Mouse (Mus musculus): Measurements from ENCODE around the gene Gm3667. TPM values are rescaled to one million over a fixed set of nuclear protein-coding genes. Genes with fewer than 3 reads are reported as not detected.
"Not testable (repeated sequence)": the region's sequence is repeated elsewhere in the genome, so short reads cannot be mapped to it uniquely, and the experiment has no call there.

Gm3667 gene
- polyA plus RNA-seq (2015; fragmentation: Nextera tagmentation; extraction: Ambion mirVana): 0.17 TPM in 1 of 2 replicates, not detected in the other

- not testable (repeated sequence) for ATAC-seq
These were observed at the start of gene Gm3667 for GRCm38 (mm10) chr14:6889521-6890012. Gene Gm3667 (minus strand): TSS chr14:6889962.

GRCm38 (mm10) chr14:6899881-6900280 is 10.1 kb upstream of the Gm3667 start:
- ATAC-seq; H3K4me2 ChIP-seq (replicated peaks; ENCODE audit: low read depth); H3K9ac ChIP-seq (ENCODE audit: low read depth, low read length); H3K4me3 ChIP-seq (ENCODE audit: low read depth, low read length); H3K36me3 ChIP-seq (ENCODE audit: control insufficient read depth, insufficient read depth); H3K9me3 ChIP-seq (ENCODE audit: control insufficient read depth); H3K27ac ChIP-seq (ENCODE audit: low read depth, low read length); H3K27me3 ChIP-seq (replicated peaks; ENCODE audit: control insufficient read depth, insufficient read depth, low read length); H3K4me1 ChIP-seq (replicated peaks; ENCODE audit: control insufficient read depth, insufficient read depth, low read length): not testable (repeated sequence)
- 97% methylated on average over 16 of the region's 24 CpGs for WGBS

More at GRCm38 (mm10) chr14:6889521-6890012, at the start of gene Gm3667:
- not testable (repeated sequence) for H3K27ac ChIP-seq (ENCODE audit: low read depth, low read length); H3K36me3 ChIP-seq (ENCODE audit: control insufficient read depth, insufficient read depth); H3K9me3 ChIP-seq (ENCODE audit: control insufficient read depth); H3K9ac ChIP-seq (ENCODE audit: low read depth, low read length); H3K4me1 ChIP-seq (replicated peaks; ENCODE audit: control insufficient read depth, insufficient read depth, low read length); H3K27me3 ChIP-seq (replicated peaks; ENCODE audit: control insufficient read depth, insufficient read depth, low read length)
- 0% methylated on average over 11 of the region's 43 CpGs for WGBS
- Histone ChIP-seq H3K4me3 (ENCODE audit: low read depth, low read length) (peak within 1 kb of the TSS; percentile 20; the same call in 1 of the 2 replicates), H3K4me2 (replicated peaks; ENCODE audit: low read depth) (peak within 1 kb of the TSS; percentile 62)

GRCm38 (mm10) chr14:6888811-6889210 is 951 bp downstream of the Gm3667 start:
- not testable (repeated sequence) for H3K27me3 ChIP-seq (replicated peaks; ENCODE audit: control insufficient read depth, insufficient read depth, low read length); ATAC-seq; H3K4me1 ChIP-seq (replicated peaks; ENCODE audit: control insufficient read depth, insufficient read depth, low read length); H3K27ac ChIP-seq (ENCODE audit: low read depth, low read length); H3K9ac ChIP-seq (ENCODE audit: low read depth, low read length); H3K9me3 ChIP-seq (ENCODE audit: control insufficient read depth); H3K4me3 ChIP-seq (ENCODE audit: low read depth, low read length); H3K36me3 ChIP-seq (ENCODE audit: control insufficient read depth, insufficient read depth)
- WGBS: 9% methylated on average over 4 of the region's 5 CpGs
- H3K4me2 ChIP-seq (replicated peaks; ENCODE audit: low read depth): peak overlapping the region; percentile 62; the same call in 1 of the 2 replicates

- ATAC-seq; H3K27ac ChIP-seq (ENCODE audit: low read depth, low read length); H3K4me2 ChIP-seq (replicated peaks; ENCODE audit: low read depth); H3K9me3 ChIP-seq (ENCODE audit: control insufficient read depth); H3K9ac ChIP-seq (ENCODE audit: low read depth, low read length); H3K27me3 ChIP-seq (replicated peaks; ENCODE audit: control insufficient read depth, insufficient read depth, low read length); H3K4me1 ChIP-seq (replicated peaks; ENCODE audit: control insufficient read depth, insufficient read depth, low read length); H3K36me3 ChIP-seq (ENCODE audit: control insufficient read depth, insufficient read depth); H3K4me3 ChIP-seq (ENCODE audit: low read depth, low read length): not testable (repeated sequence)
- no CpG with 5 or more reads among the region's 3 CpGs for WGBS
These were observed 49.6 kb downstream of the Gm3667 start, which contains the start of gene Gm3642 for GRCm38 (mm10) chr14:6840211-6840610. Gene Gm3642 (minus strand): TSS chr14:6840311.

- H3K36me3 ChIP-seq (ENCODE audit: control insufficient read depth, insufficient read depth): not testable (repeated sequence)
- 64% methylated on average over 3 of the region's 3 CpGs for WGBS
These were observed 66.5 kb downstream of the Gm3667 start for GRCm38 (mm10) chr14:6823297-6823696.

More at GRCm38 (mm10) chr14:6823297-6823696, 66.5 kb downstream of the Gm3667 start:
- not testable (repeated sequence) for H3K27me3 ChIP-seq (replicated peaks; ENCODE audit: control insufficient read depth, insufficient read depth, low read length); H3K4me1 ChIP-seq (replicated peaks; ENCODE audit: control insufficient read depth, insufficient read depth, low read length); H3K9ac ChIP-seq (ENCODE audit: low read depth, low read length); H3K9me3 ChIP-seq (ENCODE audit: control insufficient read depth); ATAC-seq; H3K4me2 ChIP-seq (replicated peaks; ENCODE audit: low read depth); H3K27ac ChIP-seq (ENCODE audit: low read depth, low read length); H3K4me3 ChIP-seq (ENCODE audit: low read depth, low read length)

Other genes with a start within 250 kb of the Gm3667 start
- 0.08 TPM in 1 of 2 replicates, not detected in the other for gene Gm10251, start 205.8 kb downstream of the Gm3667 start, polyA plus RNA-seq (2015; fragmentation: Nextera tagmentation; extraction: Ambion mirVana)
- not detected in 2 replicates for gene Gm8050, start 169.7 kb downstream of the Gm3667 start, polyA plus RNA-seq (2015; fragmentation: Nextera tagmentation; extraction: Ambion mirVana)
- 1.2 and 1.3 TPM in 2 replicates for gene Gm3636, start 147.6 kb downstream of the Gm3667 start, polyA plus RNA-seq (2015; fragmentation: Nextera tagmentation; extraction: Ambion mirVana)
- not detected in 2 replicates for gene Gm8362, start 115.6 kb downstream of the Gm3667 start, polyA plus RNA-seq (2015; fragmentation: Nextera tagmentation; extraction: Ambion mirVana)
- not detected in 2 replicates for gene Gm3642, start 49.7 kb downstream of the Gm3667 start, polyA plus RNA-seq (2015; fragmentation: Nextera tagmentation; extraction: Ambion mirVana)
- gene Gm6356, start 83.9 kb upstream of the Gm3667 start, polyA plus RNA-seq (2015; fragmentation: Nextera tagmentation; extraction: Ambion mirVana): not detected in 2 replicates
- 0.08 TPM in 1 of 2 replicates, not detected in the other for gene Gm10406, start 137.5 kb upstream of the Gm3667 start, polyA plus RNA-seq (2015; fragmentation: Nextera tagmentation; extraction: Ambion mirVana)
- not detected in 2 replicates for gene Gm3685, start 155.0 kb upstream of the Gm3667 start, polyA plus RNA-seq (2015; fragmentation: Nextera tagmentation; extraction: Ambion mirVana)
- 0.30 and 0.44 TPM in 2 replicates for gene Gm3696, start 210.7 kb upstream of the Gm3667 start, polyA plus RNA-seq (2015; fragmentation: Nextera tagmentation; extraction: Ambion mirVana)
- not detected in 2 replicates for gene Gm6676, start 235.4 kb upstream of the Gm3667 start, polyA plus RNA-seq (2015; fragmentation: Nextera tagmentation; extraction: Ambion mirVana)